Mouse (Mus musculus): Measurements from ENCODE around the gene Cybc1.

The Cybc1 gene

DNA sequence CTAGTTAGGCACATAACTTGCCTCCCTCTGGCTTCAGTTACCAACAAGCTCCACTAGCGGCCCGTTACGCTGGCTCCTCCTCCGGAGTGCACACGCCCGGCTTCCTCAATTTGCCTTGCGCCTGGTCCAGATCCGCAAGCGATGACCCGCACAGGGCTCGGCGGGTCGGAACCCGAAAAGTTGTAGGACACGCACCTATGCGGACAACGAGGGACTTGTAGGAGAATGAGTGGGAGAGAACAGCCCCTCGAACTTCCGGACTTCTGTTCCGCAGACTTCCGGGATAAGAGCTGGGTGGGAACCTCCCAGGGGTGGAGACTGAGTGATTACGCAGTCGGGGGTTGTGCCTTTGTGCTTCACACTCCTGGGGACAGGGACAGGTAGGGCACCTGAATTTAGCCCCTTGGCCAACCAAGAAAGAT lies at the start of gene Cybc1:
Cybc1 (minus strand) TSS at position 305 of the 422 bp plus-strand sequence.
- DNase-seq = peak; percentile 81 to 85

DNA sequence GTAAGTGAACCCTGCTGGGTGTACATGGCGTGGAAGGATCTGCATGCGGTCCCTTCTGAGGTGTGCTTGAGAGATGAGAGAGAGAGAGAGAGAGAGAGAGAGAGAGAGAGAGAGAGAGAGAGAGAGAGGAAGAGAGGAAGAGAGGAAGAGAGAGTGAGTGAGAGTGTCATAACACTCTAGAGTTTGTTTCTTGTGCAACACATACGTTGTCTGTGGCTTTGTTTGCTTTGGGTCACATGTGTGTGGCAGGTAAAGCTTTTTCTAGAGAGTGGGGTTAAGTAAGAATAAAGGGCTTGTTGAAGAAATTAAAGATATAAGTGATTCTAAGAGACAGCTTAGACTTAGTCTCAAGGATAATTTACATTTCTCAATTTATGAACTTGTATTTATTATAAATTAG lies 48.9 kb upstream of the Cybc1 start:
- no peak for DNase-seq

DNA sequence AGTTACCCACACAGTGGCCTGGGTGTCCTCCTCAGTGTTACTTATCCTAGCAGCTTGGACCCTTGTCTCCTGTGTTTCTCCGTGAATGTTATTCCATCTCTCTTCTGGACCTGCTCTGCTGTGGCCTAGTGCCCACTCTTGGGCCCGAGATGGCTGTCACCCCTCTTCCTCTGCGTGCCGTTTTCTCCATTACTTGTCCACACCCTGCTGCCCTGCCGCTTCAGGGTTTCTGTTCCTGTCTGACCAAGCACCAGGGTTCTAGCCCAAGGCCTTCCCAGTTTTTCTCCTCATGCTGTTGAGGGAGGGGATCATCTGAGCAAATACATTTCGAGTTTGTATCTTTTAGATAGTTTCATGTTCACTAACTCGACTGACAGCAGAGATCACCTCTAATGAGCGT lies 48.4 kb upstream of the Cybc1 start:
- no peak for DNase-seq

DNA sequence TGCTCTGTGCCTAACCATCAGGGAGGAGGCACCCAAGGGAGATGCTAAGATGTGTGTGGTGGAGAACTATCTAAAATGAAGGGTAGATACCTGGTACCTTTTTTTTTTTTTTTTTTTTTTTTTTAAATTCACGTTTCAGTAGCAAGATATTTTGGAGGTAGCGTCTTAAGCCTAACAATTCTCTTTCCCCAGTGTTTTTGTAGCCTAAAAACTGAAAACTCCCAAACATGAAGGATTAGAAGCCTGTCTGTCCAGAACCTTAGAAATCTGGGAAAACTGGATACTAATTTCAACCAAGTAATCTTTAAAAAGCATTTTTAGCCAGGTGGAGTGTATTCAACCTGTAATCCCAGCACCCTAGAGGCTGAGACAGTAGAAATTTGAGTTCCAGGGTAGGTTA lies 32.0 kb upstream of the Cybc1 start:
- no peak for DNase-seq

DNA sequence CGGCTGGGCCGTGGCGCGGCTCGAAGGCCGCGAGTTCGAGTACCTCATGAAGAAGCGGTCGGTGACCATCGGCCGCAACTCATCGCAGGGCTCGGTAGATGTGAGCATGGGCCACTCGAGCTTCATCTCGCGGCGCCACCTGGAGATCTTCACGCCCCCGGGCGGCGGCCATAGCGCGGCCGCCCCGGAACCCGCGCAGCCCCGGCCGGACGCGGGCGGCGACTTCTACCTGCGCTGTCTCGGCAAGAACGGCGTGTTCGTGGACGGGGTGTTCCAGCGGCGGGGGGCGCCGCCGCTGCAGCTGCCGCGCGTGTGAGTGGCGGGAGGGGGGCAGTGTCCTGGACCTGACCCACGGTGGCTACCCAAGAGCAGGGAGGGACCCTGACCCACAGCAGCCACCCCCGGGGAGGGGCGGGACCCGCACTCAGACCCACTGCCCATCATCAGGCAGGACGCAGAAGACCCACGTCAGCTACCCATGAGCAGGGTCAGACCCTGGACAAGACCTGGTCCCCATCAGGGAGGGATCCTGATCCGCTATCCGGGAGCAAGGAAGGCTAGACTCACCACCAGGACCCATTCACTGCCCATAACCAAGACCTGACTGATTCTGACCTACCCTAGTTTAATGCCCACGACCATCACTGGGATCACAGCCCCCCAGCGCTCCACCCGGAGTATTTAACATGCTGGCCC lies 31.2 kb upstream of the Cybc1 start:
- DNase-seq = peak; percentile 59 to 63

DNA sequence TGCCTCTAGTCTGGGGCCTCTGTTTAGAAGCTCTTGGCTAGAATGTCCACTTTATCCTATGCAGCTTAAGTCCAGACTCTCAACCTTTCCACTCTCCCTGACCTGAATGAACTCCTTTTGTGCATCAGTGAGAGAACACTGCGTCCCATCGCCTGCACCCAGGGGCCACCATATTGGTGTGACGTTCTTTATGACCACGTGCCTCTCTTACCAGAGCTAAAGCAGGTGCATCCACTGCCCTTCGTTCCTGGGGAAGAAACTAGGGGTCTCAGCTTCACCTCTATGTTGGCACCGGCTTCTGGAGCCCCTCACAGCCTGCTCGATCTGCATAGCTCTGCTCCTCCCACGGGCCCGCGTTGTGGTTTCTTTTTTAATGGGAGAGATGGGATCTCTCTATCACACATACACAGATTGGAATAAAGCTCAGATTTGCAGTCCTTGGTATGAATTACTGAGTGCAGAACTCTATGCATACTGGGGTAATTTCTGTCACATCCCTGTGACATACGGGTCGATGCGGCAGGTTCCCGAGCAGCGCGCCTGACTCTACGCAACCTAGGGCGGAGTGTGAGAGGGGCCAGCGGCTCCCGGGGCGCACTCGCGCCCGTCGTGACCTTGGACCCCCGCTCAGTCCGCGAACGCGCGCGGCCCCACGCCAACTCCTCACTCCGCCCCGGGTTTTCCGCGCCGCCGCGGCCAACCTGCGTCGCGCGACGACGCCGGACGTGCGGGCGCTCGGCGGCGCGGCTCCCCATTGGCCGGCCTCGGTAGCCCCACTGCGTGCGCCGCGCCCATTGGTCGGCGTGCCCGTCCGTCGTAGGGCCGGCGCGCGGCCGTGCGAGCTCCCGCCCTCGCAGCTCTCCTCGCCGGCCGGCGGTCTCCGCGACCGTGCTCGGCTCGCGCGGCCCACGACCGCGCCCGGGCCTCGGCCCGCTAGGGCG lies 30.3 kb upstream of the Cybc1 start, which contains the start of gene Foxk2:
Foxk2 (plus strand) TSS at position 831 of the 941 bp plus-strand sequence.
- peak; percentile 98 for DNase-seq

DNA sequence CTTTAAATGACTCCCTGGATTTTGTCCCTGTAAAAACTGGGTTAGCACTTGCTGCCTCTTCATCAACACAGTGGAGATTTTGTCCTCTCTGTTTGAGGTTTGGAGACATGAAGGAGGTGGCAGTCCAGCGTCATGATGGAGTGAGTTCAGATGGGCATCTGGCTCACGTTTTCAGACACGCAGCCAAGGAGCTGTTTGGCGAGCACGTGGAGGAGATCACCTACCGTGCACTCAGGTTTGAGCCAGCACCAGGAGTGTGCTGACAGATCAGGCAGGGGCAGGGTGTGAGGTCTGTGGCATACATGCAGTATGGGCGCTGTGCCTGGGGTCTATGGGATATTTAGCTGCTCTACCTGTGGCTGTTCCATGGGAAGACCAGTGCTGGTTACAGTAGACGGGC lies 21.1 kb upstream of the Cybc1 start:
- DNase-seq = peak; percentile 47 to 63

DNA sequence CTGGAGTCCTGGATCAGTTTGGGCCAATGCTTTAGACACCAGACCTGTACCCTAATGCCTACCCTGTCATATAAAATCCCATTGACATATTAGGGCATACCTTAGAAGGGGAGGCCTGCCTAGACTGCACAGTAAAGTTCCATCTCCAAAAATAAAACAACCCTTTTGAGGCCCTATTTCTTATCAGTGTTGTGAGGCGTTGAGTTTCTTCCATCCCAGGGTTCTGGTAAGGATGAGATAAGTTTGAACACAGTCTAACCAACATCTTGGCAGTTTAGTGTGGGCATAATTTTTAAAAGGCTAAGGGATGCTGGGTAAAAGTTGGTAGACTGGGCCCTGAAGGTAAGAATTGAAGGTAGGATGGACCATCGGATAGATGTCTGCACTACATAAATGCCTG lies 10.5 kb upstream of the Cybc1 start:
- no peak for DNase-seq

DNA sequence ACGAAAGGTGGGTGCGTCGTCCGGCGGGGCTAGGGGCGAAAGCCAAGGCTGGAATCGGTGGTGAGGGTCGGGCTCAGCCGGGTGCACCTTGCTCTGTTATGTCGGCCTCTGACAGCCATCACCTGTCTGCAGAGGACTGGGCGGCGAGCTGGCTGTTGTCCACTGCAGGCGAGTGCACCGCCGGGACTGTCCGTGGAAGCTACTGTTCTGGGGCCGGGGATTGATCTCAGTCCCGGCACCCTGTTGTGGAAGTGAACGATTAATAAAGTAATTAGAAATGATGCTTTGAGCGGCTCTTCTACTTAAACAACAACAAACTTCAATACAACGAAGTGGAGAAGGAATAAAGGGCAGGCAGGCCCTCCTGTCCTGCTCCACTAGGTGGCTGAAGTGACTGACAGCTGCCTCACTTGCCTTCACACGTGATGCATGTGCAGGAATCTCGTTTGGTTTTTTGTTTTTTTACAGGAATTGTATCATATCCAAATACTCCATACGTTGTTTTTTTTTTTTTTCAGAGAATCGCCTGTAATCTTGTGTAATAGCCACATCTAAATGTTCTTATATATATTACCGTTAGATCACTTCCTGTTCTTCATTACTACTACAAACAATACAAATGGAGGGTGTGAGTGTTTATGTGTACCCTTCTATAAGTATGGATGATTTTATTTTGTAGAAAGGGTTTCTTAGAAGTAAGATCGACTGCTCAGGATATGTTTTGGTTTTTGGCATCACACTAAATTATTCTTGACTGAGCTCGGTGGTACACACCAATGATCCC lies 8.4 kb upstream of the Cybc1 start:
- DNase-seq = no peak

DNA sequence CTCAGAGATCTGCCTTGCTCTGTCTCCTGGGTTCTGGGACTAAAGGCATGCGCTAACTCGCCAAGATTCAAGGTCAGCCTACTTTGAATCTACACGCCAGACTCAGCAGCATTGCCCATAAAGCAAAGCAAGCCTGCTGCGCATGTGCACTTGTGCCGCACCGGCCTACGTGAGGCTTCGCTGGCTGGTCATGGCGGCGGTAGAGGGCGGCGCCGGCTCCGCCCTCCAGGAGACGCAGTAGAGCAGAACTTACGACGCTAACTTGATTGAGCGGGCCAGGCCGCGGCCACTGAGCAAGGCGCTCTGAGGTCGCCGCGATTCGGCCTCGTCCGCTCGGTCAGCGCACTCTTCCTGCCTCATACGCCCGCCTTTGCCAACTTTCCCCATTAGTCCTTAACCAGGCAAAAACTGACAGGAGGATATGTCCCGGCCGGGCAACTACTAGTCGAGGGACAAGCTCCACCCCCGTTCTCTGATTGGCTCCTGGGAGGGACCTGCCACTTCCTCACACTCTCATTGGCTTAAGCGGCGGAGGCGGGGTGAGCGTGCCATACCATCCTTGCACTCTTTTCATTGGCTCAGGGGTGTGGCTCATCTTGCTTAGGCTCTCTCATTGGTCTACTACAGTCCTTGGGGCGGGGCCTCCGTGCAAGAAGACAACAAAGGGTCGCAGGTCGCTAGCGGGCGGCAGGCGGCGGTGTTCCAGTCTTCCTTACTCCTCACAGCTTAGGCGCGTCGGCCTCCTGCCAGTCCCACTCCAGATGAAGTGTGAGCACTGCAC lies 7.6 kb upstream of the Cybc1 start, which contains the start of gene Narf:
Narf (plus strand) TSS at position 690 of the 781 bp plus-strand sequence.
- DNase-seq = peak; percentile 98 to 99

DNA sequence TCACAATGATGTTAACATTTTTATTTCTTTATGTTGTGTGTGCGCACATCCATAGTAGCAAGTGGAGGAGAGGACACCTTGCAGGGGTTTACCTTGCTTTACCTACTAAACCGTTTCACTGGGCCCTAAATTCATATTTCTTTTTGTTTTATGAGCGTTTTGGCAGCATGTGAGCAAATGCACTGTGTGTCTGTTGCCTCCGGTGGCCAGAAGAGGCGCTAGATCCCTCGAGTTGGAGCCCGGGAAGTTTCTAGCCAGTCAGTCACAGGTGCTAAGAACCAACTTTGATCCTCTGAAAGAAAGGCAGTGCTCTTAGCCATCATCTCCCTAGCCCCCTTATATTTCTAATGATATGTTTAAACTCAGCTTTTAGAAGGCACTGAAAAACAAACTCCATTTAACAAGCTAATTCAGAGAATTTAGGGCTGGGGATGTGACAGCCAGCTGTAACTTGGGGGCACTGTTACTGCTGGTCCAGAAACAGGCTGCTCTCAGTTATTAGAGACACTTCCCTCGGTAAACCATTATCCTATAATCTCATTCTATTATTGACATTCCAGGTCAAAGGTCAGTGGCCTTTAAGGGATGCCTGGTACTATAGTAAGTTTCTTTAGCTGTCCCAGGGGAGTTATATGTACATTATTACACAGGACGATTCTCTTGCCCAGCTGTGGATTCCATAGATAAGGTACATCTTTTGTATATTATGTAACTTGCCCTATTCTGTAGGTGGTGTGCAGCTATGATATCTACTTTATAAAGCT lies 6.5 kb upstream of the Cybc1 start:
- peak; percentile 56 to 64 for DNase-seq

DNA sequence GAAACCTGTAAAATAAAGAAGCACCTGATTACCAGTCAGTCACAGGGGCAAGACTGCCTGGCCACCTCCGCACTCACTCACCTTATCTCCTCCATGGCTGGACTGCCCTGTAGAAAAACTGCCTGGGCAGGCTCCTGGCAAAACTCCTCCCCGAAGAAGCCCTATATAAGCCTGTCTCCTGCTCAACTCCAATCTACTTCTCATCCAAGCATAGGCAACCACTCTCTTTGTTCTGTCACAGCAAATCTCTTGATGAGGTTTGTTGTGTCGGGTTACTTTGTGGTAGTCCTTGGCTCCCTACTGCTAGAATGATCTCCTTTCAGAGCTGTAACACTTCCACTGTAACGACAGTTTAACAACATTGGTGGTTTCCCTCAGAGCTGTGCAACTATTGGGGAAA lies 3.6 kb upstream of the Cybc1 start:
- DNase-seq = no peak

DNA sequence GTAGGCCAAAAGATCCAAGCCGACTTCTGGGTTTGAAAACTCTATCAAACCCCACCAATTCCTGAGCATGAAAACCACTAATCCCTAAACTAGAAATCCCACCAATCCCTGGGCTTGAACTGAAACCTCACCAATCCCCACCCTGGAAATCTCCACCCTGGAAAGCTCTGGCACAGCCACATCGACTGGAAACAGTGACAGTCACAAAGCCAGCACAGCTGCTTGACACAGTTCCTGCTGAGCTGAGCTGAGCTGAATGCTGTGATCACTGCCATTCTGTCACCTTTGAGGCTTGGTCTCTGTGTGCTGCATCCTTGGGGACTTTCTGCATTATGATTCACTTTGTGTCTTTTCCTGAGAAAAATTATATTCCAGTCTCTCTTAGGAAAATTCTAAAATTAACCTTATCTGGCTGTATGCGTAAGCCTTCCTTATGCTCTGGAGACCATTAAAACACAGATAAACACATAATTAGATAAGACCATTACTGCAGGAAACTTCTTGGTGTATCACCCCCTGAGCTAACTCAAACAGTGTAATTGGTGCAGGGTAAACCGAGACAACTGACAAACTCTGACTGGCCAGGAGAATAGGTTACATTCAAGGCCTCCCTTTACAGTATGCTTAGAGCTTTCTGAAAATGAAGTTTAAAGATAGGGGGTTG lies 2.6 kb upstream of the Cybc1 start:
- DNase-seq = peak; percentile 23 to 34

DNA sequence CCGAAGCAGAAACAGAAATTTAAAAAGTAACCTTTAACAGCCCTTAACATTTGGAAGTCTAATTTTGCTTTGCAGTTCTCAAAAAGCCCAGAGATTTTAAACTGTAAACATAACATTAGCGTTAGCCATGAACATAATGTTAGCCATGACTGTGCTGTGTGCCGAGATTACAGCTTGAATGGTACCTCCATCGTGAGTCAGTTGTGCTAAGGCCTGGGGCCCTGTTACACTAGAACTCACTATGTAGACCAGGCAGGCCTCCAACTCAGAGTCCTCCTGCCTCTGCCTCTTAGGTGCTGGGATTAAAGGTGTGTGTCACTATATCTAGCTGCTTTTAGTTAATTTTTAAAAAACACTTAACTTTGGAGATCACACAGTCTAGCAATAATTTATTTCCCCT lies 2.1 kb upstream of the Cybc1 start:
- DNase-seq = no peak

DNA sequence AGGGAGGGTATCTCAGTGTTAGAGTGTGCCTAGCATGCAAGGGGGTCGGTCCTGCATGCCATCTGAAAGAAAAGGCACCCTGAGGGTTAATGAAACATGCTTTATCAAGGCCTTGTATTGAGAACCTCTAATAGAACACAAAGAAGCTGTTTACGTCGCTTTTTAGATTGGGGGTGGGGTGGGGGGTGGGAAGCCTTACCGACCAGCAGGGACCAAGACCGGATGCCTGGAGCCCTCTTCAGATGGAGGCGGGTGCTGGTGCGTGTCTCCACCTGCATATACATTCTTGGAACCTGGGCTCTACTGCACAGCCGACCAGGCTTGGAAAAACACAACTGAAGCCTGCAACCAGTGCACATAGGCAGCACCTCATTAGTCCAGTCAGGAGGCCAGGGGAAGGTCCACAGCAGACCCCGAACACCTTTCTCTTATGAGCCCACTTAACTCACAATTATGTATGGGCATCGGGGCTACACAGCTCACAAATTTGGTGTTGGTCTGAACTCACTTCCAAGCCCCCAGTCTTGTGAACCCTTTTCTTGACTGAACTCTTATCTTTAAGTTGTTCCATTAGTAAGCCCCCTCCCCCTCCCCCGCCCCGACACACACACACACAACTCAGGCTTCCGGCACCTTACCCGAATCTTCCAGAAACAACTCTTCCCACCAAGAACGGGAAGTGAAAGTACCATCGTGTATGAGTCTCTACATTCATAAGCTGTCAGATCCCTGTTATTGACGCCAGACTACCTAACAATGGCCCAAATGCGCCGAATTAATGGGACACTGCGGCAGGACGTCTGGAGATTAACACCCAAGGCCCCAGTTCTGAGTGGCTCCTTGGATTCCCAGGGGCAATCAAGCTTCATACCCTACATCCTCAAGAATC lies 749 bp downstream of the Cybc1 start:
- no peak for DNase-seq

DNA sequence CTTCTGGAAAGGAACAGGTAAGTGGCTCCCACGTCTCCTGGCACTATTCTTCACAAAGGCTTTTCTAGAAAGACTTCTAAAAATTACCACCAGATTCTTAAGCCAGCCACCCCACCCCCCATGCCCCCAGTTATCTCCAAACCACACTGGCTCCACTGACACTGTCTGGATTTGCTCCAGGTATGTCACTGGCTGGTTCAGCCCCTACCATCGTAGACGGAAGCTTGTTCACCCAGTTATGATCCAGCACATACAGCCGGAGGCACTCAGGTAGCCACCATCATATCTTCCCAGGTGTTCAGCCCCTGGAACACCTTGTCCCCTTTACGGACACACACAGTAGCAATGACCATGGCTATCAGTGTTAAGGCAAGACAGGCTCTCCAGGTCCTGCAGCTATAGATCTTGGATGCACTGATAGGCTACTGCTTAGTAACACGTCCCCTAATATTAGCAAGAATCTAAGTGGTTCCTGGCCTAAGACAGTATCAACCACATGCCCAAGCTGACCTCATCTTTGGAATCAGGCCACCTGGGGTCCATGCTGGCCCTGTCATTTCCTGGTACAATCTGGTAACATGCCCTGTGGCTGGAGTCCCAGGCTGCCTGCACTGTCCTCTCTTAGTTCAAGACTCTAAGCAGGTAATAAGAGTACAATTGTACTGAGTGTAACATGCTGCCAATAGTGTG lies 7.7 kb downstream of the Cybc1 start:
- peak; percentile 71 to 81 for DNase-seq

DNA sequence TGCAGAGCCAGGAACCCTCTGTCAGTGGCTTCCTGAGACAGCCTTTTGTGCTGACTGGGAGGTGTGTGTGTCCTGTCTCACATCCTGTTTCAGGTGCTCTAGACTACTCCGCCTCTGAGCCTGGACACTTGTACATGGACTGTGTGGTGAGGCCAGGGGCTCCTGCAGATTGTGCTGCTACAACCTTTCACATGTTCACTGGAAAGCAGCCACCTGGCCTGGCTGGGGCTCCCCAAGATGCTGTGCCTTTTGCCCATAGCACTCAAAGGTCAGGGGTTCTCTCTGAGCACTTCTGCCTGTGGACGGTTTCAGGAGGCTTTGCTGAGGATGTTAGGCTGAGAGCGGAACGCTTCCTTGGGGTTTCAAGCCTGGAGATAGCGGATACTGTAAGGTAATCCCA lies 8.4 kb downstream of the Cybc1 start:
- no peak for DNase-seq

DNA sequence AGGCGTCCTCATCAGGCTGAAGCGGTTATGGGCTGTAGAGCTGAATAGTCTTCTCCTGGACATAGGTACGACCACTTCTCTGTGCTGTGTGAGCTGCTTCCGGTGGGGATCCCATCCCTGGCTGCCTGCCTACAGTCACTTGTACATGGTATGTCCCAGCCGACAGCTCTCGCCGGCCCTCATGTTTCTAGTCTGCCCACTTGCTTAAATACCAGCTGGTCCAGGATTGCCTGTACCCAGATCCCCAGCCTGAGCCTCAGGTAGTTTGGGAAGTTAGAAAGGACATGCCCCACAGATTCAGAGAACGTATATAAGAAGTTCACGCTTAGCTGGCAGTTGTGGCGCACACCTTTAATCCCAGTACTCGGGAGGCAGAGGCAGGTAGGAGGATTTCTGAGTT lies 9.3 kb downstream of the Cybc1 start:
- no peak for DNase-seq

DNA sequence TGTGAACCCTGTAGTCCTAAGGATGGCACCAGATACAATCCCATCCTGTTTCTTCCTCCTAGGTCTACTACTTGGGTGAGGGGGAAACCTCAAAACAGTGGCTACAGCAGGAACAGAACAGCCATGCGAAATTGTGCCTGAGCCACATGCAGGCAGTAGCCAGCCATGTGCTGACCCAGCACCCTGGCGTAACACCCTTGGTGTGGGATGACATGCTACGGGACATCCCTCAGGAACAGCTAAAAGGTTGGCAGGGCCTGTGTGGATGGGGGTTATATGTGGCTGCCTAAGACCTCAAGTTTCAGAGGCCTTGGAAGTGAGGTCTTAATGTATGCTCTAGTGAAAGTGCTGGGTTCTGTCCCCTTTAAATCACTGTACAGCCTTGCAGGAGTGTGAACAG lies 12.3 kb downstream of the Cybc1 start:
- no peak for DNase-seq

Data from cerebellum, postnatal 10 days (tissue).